Mouse (Mus musculus): ENCODE measurements around the gene Efnb2. TPM values are rescaled to one million over a fixed set of nuclear protein-coding genes. Genes with fewer than 3 reads are reported as not detected.

The Efnb2 gene
- polyA plus RNA-seq, 1 experiment from 2014 or later, result 0.97 TPM

- no peaks in the 10 kb centered on the region for H3K36me3 ChIP-seq
- DNase-seq, result no peak
- H3K4me3 ChIP-seq (replicated peaks), result no peak overlapping the region
- 36% methylated on average over 5 of the region's 5 CpGs for WGBS (ENCODE audit: insufficient replicate concordance)
- H3K27ac ChIP-seq, result no peak overlapping the region
- H3K9ac ChIP-seq, result no peak overlapping the region
- no peaks in the 10 kb centered on the region for H3K9me3 ChIP-seq (replicated peaks)
- no peaks in the 10 kb centered on the region for H3K27me3 ChIP-seq
- H3K4me1 ChIP-seq (replicated peaks), result peaks cover under 1% of the 10 kb centered on the region; the same call in 1 of the 2 replicates
- no peak for ATAC-seq (ENCODE audit: low read depth)
- no peak overlapping the region for H3K4me2 ChIP-seq
Observed at GRCm38 (mm10) chr8:8609141-8609540, 51.9 kb downstream of the Efnb2 start.

GRCm38 (mm10) chr8:8605621-8606020, 55.4 kb downstream of the Efnb2 start:
- Histone ChIP-seq H3K9ac (no peak overlapping the region), H3K9me3 (replicated peaks) (no peaks in the 10 kb centered on the region), H3K27ac (no peak overlapping the region), H3K36me3 (no peaks in the 10 kb centered on the region), H3K4me3 (replicated peaks) (no peak overlapping the region), H3K4me1 (replicated peaks) (no peaks in the 10 kb centered on the region), H3K27me3 (no peaks in the 10 kb centered on the region), H3K4me2 (no peak overlapping the region)
- no peak for ATAC-seq (ENCODE audit: low read depth)
- 46% methylated on average over 4 of the region's 4 CpGs for WGBS (ENCODE audit: insufficient replicate concordance)
- no peak for DNase-seq

GRCm38 (mm10) chr8:8603875-8604274, 57.2 kb downstream of the Efnb2 start:
- Histone ChIP-seq H3K9me3 (replicated peaks) (no peaks in the 10 kb centered on the region), H3K4me1 (replicated peaks) (no peaks in the 10 kb centered on the region), H3K36me3 (no peaks in the 10 kb centered on the region), H3K4me3 (replicated peaks) (no peak overlapping the region), H3K27ac (no peak overlapping the region), H3K9ac (no peak overlapping the region), H3K4me2 (no peak overlapping the region), H3K27me3 (no peaks in the 10 kb centered on the region)
- ATAC-seq (ENCODE audit: low read depth), result no peak
- WGBS (ENCODE audit: insufficient replicate concordance), result 43% methylated on average over 6 of the region's 6 CpGs
- DNase-seq, result no peak

GRCm38 (mm10) chr8:8602616-8603461, 58.2 kb downstream of the Efnb2 start:
- 33% methylated on average over 7 of the region's 7 CpGs for WGBS (ENCODE audit: insufficient replicate concordance)
- H3K9ac ChIP-seq, result no peak overlapping the region

GRCm38 (mm10) chr8:8599931-8600330, 61.1 kb downstream of the Efnb2 start:
- Histone ChIP-seq H3K4me1 (replicated peaks) (no peaks in the 10 kb centered on the region), H3K27me3 (no peaks in the 10 kb centered on the region), H3K9me3 (replicated peaks) (no peaks in the 10 kb centered on the region), H3K4me3 (replicated peaks) (no peak overlapping the region), H3K27ac (no peak overlapping the region), H3K4me2 (no peak overlapping the region), H3K36me3 (no peaks in the 10 kb centered on the region), H3K9ac (no peak overlapping the region)
- no peak for ATAC-seq (ENCODE audit: low read depth)
- no peak for DNase-seq
- WGBS (ENCODE audit: insufficient replicate concordance), result 72% methylated on average over 7 of the region's 7 CpGs

More at GRCm38 (mm10) chr8:8602616-8603461, 58.2 kb downstream of the Efnb2 start:
- H3K27me3 ChIP-seq, result no peaks in the 10 kb centered on the region
- H3K4me2 ChIP-seq, result no peak overlapping the region
- H3K9me3 ChIP-seq (replicated peaks), result no peaks in the 10 kb centered on the region
- no peak for DNase-seq
- H3K36me3 ChIP-seq, result no peaks in the 10 kb centered on the region
- no peak overlapping the region for H3K27ac ChIP-seq
- H3K4me3 ChIP-seq (replicated peaks), result no peak overlapping the region
- peak; percentile 43 for ATAC-seq (ENCODE audit: low read depth)
- H3K4me1 ChIP-seq (replicated peaks), result no peaks in the 10 kb centered on the region

- 46% methylated on average over 13 of the region's 13 CpGs for WGBS (ENCODE audit: insufficient replicate concordance)
- H3K4me3 ChIP-seq (replicated peaks), result no peak overlapping the region
- ATAC-seq (ENCODE audit: low read depth), result no peak
Observed at GRCm38 (mm10) chr8:8597434-8597833, 63.6 kb downstream of the Efnb2 start.

GRCm38 (mm10) chr8:8595831-8596611, 65.0 kb downstream of the Efnb2 start:
- Histone ChIP-seq H3K9me3 (replicated peaks) (no peaks in the 10 kb centered on the region), H3K4me1 (replicated peaks) (no peaks in the 10 kb centered on the region), H3K27me3 (no peaks in the 10 kb centered on the region), H3K36me3 (no peaks in the 10 kb centered on the region), H3K9ac (no peak overlapping the region), H3K4me2 (no peak overlapping the region), H3K27ac (no peak overlapping the region), H3K4me3 (replicated peaks) (no peak overlapping the region)
- ATAC-seq (ENCODE audit: low read depth), result no peak
- 68% methylated on average over 12 of the region's 12 CpGs for WGBS (ENCODE audit: insufficient replicate concordance)
- DNase-seq, result no peak

More at GRCm38 (mm10) chr8:8597434-8597833, 63.6 kb downstream of the Efnb2 start:
- Histone ChIP-seq H3K4me1 (replicated peaks) (no peaks in the 10 kb centered on the region), H3K9me3 (replicated peaks) (no peaks in the 10 kb centered on the region), H3K4me2 (no peak overlapping the region), H3K27ac (no peak overlapping the region), H3K36me3 (no peaks in the 10 kb centered on the region), H3K27me3 (no peaks in the 10 kb centered on the region), H3K9ac (no peak overlapping the region)
- no peak for DNase-seq

GRCm38 (mm10) chr8:8593812-8594211, 67.2 kb downstream of the Efnb2 start:
- Histone ChIP-seq H3K4me1 (replicated peaks) (no peaks in the 10 kb centered on the region), H3K27ac (no peak overlapping the region), H3K36me3 (no peaks in the 10 kb centered on the region), H3K9me3 (replicated peaks) (no peaks in the 10 kb centered on the region), H3K9ac (no peak overlapping the region), H3K27me3 (no peaks in the 10 kb centered on the region), H3K4me2 (no peak overlapping the region), H3K4me3 (replicated peaks) (no peak overlapping the region)
- WGBS (ENCODE audit: insufficient replicate concordance), result 38% methylated on average over 7 of the region's 7 CpGs
- no peak for DNase-seq
- ATAC-seq (ENCODE audit: low read depth), result no peak

- ATAC-seq (ENCODE audit: low read depth), result no peak
- WGBS (ENCODE audit: insufficient replicate concordance), result 81% methylated on average over 6 of the region's 6 CpGs
- Histone ChIP-seq H3K9ac (no peak overlapping the region), H3K9me3 (replicated peaks) (no peaks in the 10 kb centered on the region), H3K27ac (no peak overlapping the region), H3K36me3 (no peaks in the 10 kb centered on the region), H3K4me1 (replicated peaks) (no peaks in the 10 kb centered on the region), H3K27me3 (no peaks in the 10 kb centered on the region), H3K4me2 (no peak overlapping the region), H3K4me3 (replicated peaks) (no peak overlapping the region)
- DNase-seq, result no peak
Observed at GRCm38 (mm10) chr8:8593371-8593770, 67.7 kb downstream of the Efnb2 start.

- H3K27ac ChIP-seq, result no peak overlapping the region
- H3K9me3 ChIP-seq (replicated peaks), result no peaks in the 10 kb centered on the region
- no peak for ATAC-seq (ENCODE audit: low read depth)
- H3K4me3 ChIP-seq (replicated peaks), result no peak overlapping the region
- no peaks in the 10 kb centered on the region for H3K4me1 ChIP-seq (replicated peaks)
- no peaks in the 10 kb centered on the region for H3K36me3 ChIP-seq
- DNase-seq, result no peak
- no peak overlapping the region for H3K9ac ChIP-seq
- H3K27me3 ChIP-seq, result no peaks in the 10 kb centered on the region
- no peak overlapping the region for H3K4me2 ChIP-seq
- whole genome bisulfite sequencing (ENCODE audit: insufficient replicate concordance), result 79% methylated on average over 3 of the region's 3 CpGs
Observed at GRCm38 (mm10) chr8:8592331-8592730, 68.7 kb downstream of the Efnb2 start.

GRCm38 (mm10) chr8:8583981-8584377, 77.1 kb downstream of the Efnb2 start:
- no peaks in the 10 kb centered on the region for H3K27me3 ChIP-seq
- H3K4me3 ChIP-seq (replicated peaks), result no peak overlapping the region
- DNase-seq (peak; percentile 8), ATAC-seq (ENCODE audit: low read depth) (peak; percentile 72)
- peaks cover 27% of the 10 kb centered on the region for H3K4me1 ChIP-seq (replicated peaks)
- no peaks in the 10 kb centered on the region for H3K9me3 ChIP-seq (replicated peaks)
- peak overlapping the region; percentile 61 for H3K27ac ChIP-seq
- 24% methylated on average over 4 of the region's 4 CpGs for WGBS (ENCODE audit: insufficient replicate concordance)
- peak overlapping the region; percentile 37 for H3K4me2 ChIP-seq
- no peaks in the 10 kb centered on the region for H3K36me3 ChIP-seq
- no peak overlapping the region for H3K9ac ChIP-seq

Data from liver, embryonic 13.5 days (tissue).